Comparison of ENCODE assay signal across 8 mouse cellular contexts in the genomic region with DNA sequence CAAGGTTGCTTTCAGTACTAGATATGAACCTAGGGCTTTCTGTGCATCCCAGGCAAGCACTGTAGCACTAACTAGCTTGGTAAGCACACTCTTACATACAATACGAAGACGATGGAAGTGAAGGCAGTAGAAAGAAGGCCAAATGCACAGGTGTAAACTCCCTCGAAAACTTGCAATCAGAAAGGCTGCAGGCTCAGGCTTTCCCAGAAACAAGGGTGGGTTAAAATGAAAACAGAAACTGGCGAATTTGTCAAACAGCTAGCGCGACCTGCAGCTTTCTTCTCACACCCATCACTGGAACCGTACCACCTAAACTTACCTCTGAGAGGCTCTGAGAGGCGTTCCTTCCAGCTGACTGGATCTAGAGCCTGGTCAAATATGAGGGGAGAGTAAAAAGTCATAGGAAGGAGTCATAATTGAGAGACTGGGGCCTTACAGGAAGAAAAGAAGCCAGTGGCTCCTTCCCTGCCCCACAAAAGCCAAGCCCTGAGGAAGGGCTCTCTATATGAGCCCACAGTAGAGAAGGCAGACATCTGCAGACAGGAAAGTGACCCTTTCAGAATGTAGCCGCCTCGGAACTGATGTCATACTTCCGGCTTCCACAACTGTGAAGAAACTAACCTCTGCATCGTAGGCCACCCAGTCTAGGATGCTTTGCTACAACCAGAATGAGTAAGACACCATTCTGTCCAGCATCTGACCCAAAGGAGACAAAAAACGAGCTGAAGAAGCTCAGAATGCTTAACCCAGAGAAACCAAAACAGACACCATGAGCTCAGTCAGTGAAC. TPM values are rescaled to one million over a fixed set of nuclear protein-coding genes. Genes with fewer than 3 reads are reported as not detected.
DNase-seq lines count a peak whose midpoint lies in the region; ATAC-seq and TF ChIP-seq lines count a peak whose summit lies in the region.

No protein-coding gene starts in this region.

- H3K4me3 ChIP-seq in forebrain, embryonic 12.5 days (replicated peaks): no peak overlapping the region
- H3K4me3 ChIP-seq in forebrain, embryonic 14.5 days (ENCODE audit: low read depth, low read length): no peak overlapping the region
- H3K4me3 ChIP-seq in bone marrow, adult 2 months (replicated peaks; ENCODE audit: control insufficient read depth, low read depth, low read length): peak overlapping the region; percentile 45
- H3K4me3 ChIP-seq in kidney, embryonic 14.5 days (ENCODE audit: low read length): no peak overlapping the region
- peak overlapping the region; percentile 33 for H3K4me3 ChIP-seq in macrophage (ENCODE audit: inconsistent target)

- no peak overlapping the region for H3K4me2 ChIP-seq in forebrain, embryonic 12.5 days
- H3K4me2 ChIP-seq in forebrain, embryonic 14.5 days (ENCODE audit: low read length): no peak overlapping the region
- H3K4me2 ChIP-seq in kidney, embryonic 14.5 days (replicated peaks; ENCODE audit: low read depth, low read length): no peak overlapping the region

- ATAC-seq in forebrain, embryonic 12.5 days (ENCODE audit: low FRiP score): no peak
- no peak for ATAC-seq in forebrain, embryonic 14.5 days
- ATAC-seq in kidney, embryonic 14.5 days (ENCODE audit: low FRiP score, low TSS enrichment): no peak

- H3K27me3 ChIP-seq in forebrain, embryonic 12.5 days: no peaks in the 10 kb centered on the region
- no peaks in the 10 kb centered on the region for H3K27me3 ChIP-seq in forebrain, embryonic 14.5 days (replicated peaks; ENCODE audit: control insufficient read depth, insufficient read depth, low read length)
- H3K27me3 ChIP-seq in kidney, embryonic 14.5 days (ENCODE audit: control insufficient read depth, insufficient read depth, low read length): no peaks in the 10 kb centered on the region

- no peak for TF ChIP-seq POLR2A in bone marrow, adult 2 months (IDR thresholded peaks at IDR 0.05; ENCODE audit: borderline replicate concordance, control insufficient read depth, low read depth, low read length)

- no peak for DNase-seq in forebrain, embryonic 14.5 days (ENCODE audit: low spot score)
- no peak for DNase-seq in urinary bladder, postnatal 14 days (ENCODE audit: low spot score)
- no peak for DNase-seq in layer of hippocampus, adult 9-11 months
- DNase-seq in frontal cortex, postnatal 14 days (ENCODE audit: low spot score in 2 of 2): no peak

- WGBS in forebrain, embryonic 12.5 days: 81% methylated on average over 13 of the region's 13 CpGs
- 78% methylated on average over 13 of the region's 13 CpGs for WGBS in forebrain, embryonic 14.5 days
- WGBS in bone marrow, adult 2 months: 5% methylated on average over 13 of the region's 13 CpGs
- 68% methylated on average over 13 of the region's 13 CpGs for WGBS in kidney, embryonic 14.5 days
- 5% methylated on average over 13 of the region's 13 CpGs for WGBS in macrophage (ENCODE audit: missing documents)

- no peaks in the 10 kb centered on the region for H3K9me3 ChIP-seq in forebrain, embryonic 12.5 days
- H3K9me3 ChIP-seq in forebrain, embryonic 14.5 days (replicated peaks; ENCODE audit: control insufficient read depth, low read length): no peaks in the 10 kb centered on the region
- no peaks in the 10 kb centered on the region for H3K9me3 ChIP-seq in kidney, embryonic 14.5 days (ENCODE audit: control insufficient read depth, low read length)

- H3K9ac ChIP-seq in forebrain, embryonic 12.5 days: no peak overlapping the region
- H3K9ac ChIP-seq in forebrain, embryonic 14.5 days (ENCODE audit: low read length): no peak overlapping the region
- no peak overlapping the region for H3K9ac ChIP-seq in kidney, embryonic 14.5 days (ENCODE audit: low read depth, low read length)

- H3K27ac ChIP-seq in forebrain, embryonic 12.5 days: 0 out of 2 replicates have a peak overlapping the region, but pooled peaks have one; percentile 6
- no peak overlapping the region for H3K27ac ChIP-seq in forebrain, embryonic 14.5 days (ENCODE audit: low read depth, low read length)
- H3K27ac ChIP-seq in bone marrow, adult 2 months (ENCODE audit: control insufficient read depth, insufficient read depth, low read depth, low read length, poor library complexity): peak overlapping the region; percentile 86
- H3K27ac ChIP-seq in kidney, embryonic 14.5 days (ENCODE audit: low read depth, low read length): peak overlapping the region; percentile 47; the same call in 1 of the 2 replicates
- peak overlapping the region; percentile 89 for H3K27ac ChIP-seq in macrophage

- H3K4me1 ChIP-seq in forebrain, embryonic 12.5 days: peaks cover 14% of the 10 kb centered on the region
- peaks cover 10% of the 10 kb centered on the region for H3K4me1 ChIP-seq in forebrain, embryonic 14.5 days (ENCODE audit: control insufficient read depth, insufficient read depth, low read length)
- H3K4me1 ChIP-seq in bone marrow, adult 2 months (ENCODE audit: control insufficient read depth, insufficient read depth, low read length): peaks cover 16% of the 10 kb centered on the region
- H3K4me1 ChIP-seq in kidney, embryonic 14.5 days (ENCODE audit: control insufficient read depth, insufficient read depth, low read length): peaks cover 3% of the 10 kb centered on the region; the same call in 1 of the 2 replicates

- no peaks in the 10 kb centered on the region for H3K36me3 ChIP-seq in forebrain, embryonic 12.5 days (replicated peaks)
- no peaks in the 10 kb centered on the region for H3K36me3 ChIP-seq in forebrain, embryonic 14.5 days (ENCODE audit: control insufficient read depth, insufficient read depth, low read length)
- H3K36me3 ChIP-seq in kidney, embryonic 14.5 days (ENCODE audit: control insufficient read depth, insufficient read depth, low read length): no peaks in the 10 kb centered on the region
- no peaks in the 10 kb centered on the region for H3K36me3 ChIP-seq in macrophage (ENCODE audit: inconsistent target)

- no peak for TF ChIP-seq CTCF in bone marrow, adult 2 months (IDR thresholded peaks at IDR 0.05; ENCODE audit: control insufficient read depth, insufficient read depth, low read length)

- peaks cover 99% of the 10 kb centered on the region for H3K79me2 ChIP-seq in macrophage (ENCODE audit: inconsistent target)

RNA-seq across cellular contexts. Expression of a gene that starts 11.0 kb away (rescaled TPM):
- polyA plus RNA-seq in forebrain, embryonic 12.5 days (2016; fragmentation: Nextera tagmentation; extraction: Ambion mirVana): 6.5 and 7.3 TPM in 2 replicates
- 5.3 TPM in 2 replicates for polyA plus RNA-seq in forebrain, embryonic 14.5 days (2014; fragmentation: Nextera tagmentation; extraction: Ambion mirVana)
- polyA plus RNA-seq in bone marrow, adult 2 months (2011; ENCODE audit: insufficient read depth, insufficient read length, low replicate concordance, missing spikeins): 13.8 and 18.7 TPM in 2 replicates
- 9.3 and 9.8 TPM in 2 replicates for polyA plus RNA-seq in kidney, embryonic 14.5 days (2014; fragmentation: Nextera tagmentation; extraction: Ambion mirVana)
- total RNA-seq in macrophage (2018; cell fraction: chromatin; rRNA removed): 100 to 1,000 TPM in 12 of 26 experiments, 10 to 100 TPM in 14; 33.2 to 182 (median 92.9) TPM
- total RNA-seq in macrophage (2018; cell fraction: cytosol; rRNA removed): 10 to 100 TPM; 18.9 to 34.4 (median 28.6) TPM
- total RNA-seq in macrophage (2018; cell fraction: nucleus; rRNA removed): 100 to 1,000 TPM in 6 of 26 experiments, 10 to 100 TPM in 20; 37.4 to 175 (median 76.9) TPM
- 20.9 to 24.6 TPM (median 22.9 TPM) in 3 replicates for polyA plus RNA-seq in macrophage (2018)

Comparison
In these comparisons a context has a peak if more than half of its experiments do, and no peak if none do; other contexts are left out.
1. H3K4me3 ChIP-seq: peak in bone marrow, adult 2 months (single experiment) and macrophage (single experiment); none in forebrain, embryonic 12.5 days (single experiment), forebrain, embryonic 14.5 days (single experiment) and kidney, embryonic 14.5 days (single experiment).